Mouse (Mus musculus) frontal cortex, adult (tissue): ENCODE data around the gene Ramac.

Experiments
- ATAC-seq: cut with Nextera tagmentation; 2 replicates; pipeline ENCODE4 v1.9.2; 2017; ENCODE audit warnings: mild to moderate bottlenecking, moderate library complexity, mixed read lengths; ENCODE audit not compliant: low TSS enrichment

The Ramac gene

GRCm38 (mm10) chr7:81777667-81778218, 15.0 kb downstream of the Ramac start:
- no peak for ATAC-seq

GRCm38 (mm10) chr7:81788536-81788935, 25.8 kb downstream of the Ramac start:
- peak; percentile 42; the same call in 1 of the 2 replicates for ATAC-seq

GRCm38 (mm10) chr7:81789095-81789757, 26.5 kb downstream of the Ramac start, which contains the start of gene 3110040N11Rik:
Gene 3110040N11Rik (minus strand): TSS chr7:81789478.
- ATAC-seq: peak; percentile 95

GRCm38 (mm10) chr7:81806067-81806466, 43.3 kb downstream of the Ramac start:
- ATAC-seq: no peak
